Comparison of ENCODE assay signal across 13 mouse cellular contexts in genomic region chrX:136744663-136745062, GRCm38 (mm10). TPM values are rescaled to one million over a fixed set of nuclear protein-coding genes. Genes with fewer than 3 reads are reported as not detected.
DNase-seq lines count a peak whose midpoint lies in the region; TF ChIP-seq lines count a peak whose summit lies in the region.
"Had no signal": no experiment of that assay in that cellular context is flagged by ENCODE, and none has a peak within 500 bp of the region (broad histone marks: within the 10 kb centered on the region; RNA-seq: fewer than 3 reads in every experiment).

No protein-coding gene starts in this region.

- H3K27ac ChIP-seq in gastrocnemius, adult 2 months: peak overlapping the region; percentile 13; the same call in 1 of the 2 replicates
- H3K27ac ChIP-seq: hindbrain, embryonic 14.5 days; limb, embryonic 10.5 days; stomach, embryonic 15.5 days had no signal

- intact Hi-C loops in gastrocnemius, adult 2 months (cut with DNase I): loop anchor here (5.0 to 10.0 kb wide), 4 partner anchors 78 to 398 kb away; partner anchors contain the start of genes Fam199x and Plp1

- DNase-seq in gastrocnemius, adult 2 months: peak; percentile 24
- DNase-seq in gastrocnemius, postnatal 10 days: no peak
- DNase-seq in thymus, postnatal 0 days (ENCODE audit: low spot score): peak; percentile 24
- DNase-seq in thymus, postnatal 36 days: no peak
- DNase-seq in brain, adult 2 months (ENCODE audit: low read depth, low spot score): peak; percentile 18
- no peak for DNase-seq in adrenal gland, postnatal 4 days (ENCODE audit: low spot score in 2 of 2)
- no peak for DNase-seq in layer of hippocampus, adult 11-12 months (ENCODE audit: low spot score)
- no peak for DNase-seq in spleen, postnatal 36 days (ENCODE audit: low spot score in 2 of 2)

- H3K4me3 ChIP-seq in gastrocnemius, adult 2 months: no peak overlapping the region
- H3K4me3 ChIP-seq: limb, embryonic 10.5 days; stomach, embryonic 15.5 days had no signal

- TF ChIP-seq CTCF in gastrocnemius, adult 2 months (IDR thresholded peaks at IDR 0.05): peak; percentile 40

RNA-seq across cellular contexts. Expression of gene Morf4l2, which starts 1.2 kb away (rescaled TPM):
- total RNA-seq in gastrocnemius, adult 2 months (2021): 100 to 1,000 TPM; 157 to 173 TPM
- total RNA-seq in gastrocnemius, postnatal 10 days (2021): 100 to 1,000 TPM; 188 to 232 TPM
- 243 and 259 TPM in 2 replicates for polyA plus RNA-seq in thymus, postnatal 0 days (2015; fragmentation: Nextera tagmentation; extraction: Ambion mirVana)
- total RNA-seq in adrenal gland, postnatal 4 days (2021): 100 to 1,000 TPM; 354 to 367 TPM

RNA-seq across cellular contexts. Expression of gene Glra4, which starts 35.3 kb away (rescaled TPM):
- total RNA-seq in gastrocnemius, adult 2 months (2021): not detected
- total RNA-seq in gastrocnemius, postnatal 10 days (2021): not detected
- polyA plus RNA-seq in thymus, postnatal 0 days (2015; fragmentation: Nextera tagmentation; extraction: Ambion mirVana): not detected in 2 replicates
- not detected for total RNA-seq in adrenal gland, postnatal 4 days (2021)
- total RNA-seq: heart, adult 8-10 months had no signal
- polyA plus RNA-seq: large intestine, adult 2 months had no signal

RNA-seq across cellular contexts. Expression of gene Tceal1, which starts 36.9 kb away (rescaled TPM):
- 1 to 10 TPM; 1.8 to 3.0 TPM for total RNA-seq in gastrocnemius, adult 2 months (2021)
- 1 to 10 TPM; 5.1 to 5.2 TPM for total RNA-seq in gastrocnemius, postnatal 10 days (2021)
- 0.66 and 0.73 TPM in 2 replicates for polyA plus RNA-seq in thymus, postnatal 0 days (2015; fragmentation: Nextera tagmentation; extraction: Ambion mirVana)
- 1 to 10 TPM; 9.5 to 9.8 TPM for total RNA-seq in adrenal gland, postnatal 4 days (2021)

Comparison
In these comparisons a context has a peak if more than half of its experiments do, and no peak if none do; other contexts are left out.
1. DNase-seq: peak in gastrocnemius, adult 2 months (single experiment), thymus, postnatal 0 days (single experiment) and brain, adult 2 months (single experiment); none in gastrocnemius, postnatal 10 days (single experiment), thymus, postnatal 36 days (0 of 2), adrenal gland, postnatal 4 days (0 of 2), layer of hippocampus, adult 11-12 months (single experiment) and spleen, postnatal 36 days (0 of 2).